Mouse (Mus musculus): ENCODE data around the gene Ugcg. TPM values are rescaled to one million over a fixed set of nuclear protein-coding genes. Genes with fewer than 3 reads are reported as not detected.

Gene Ugcg
- polyA plus RNA-seq, 1 experiment from 2014 or later = 18.9 TPM

- Histone ChIP-seq H3K9ac (ENCODE audit: low read length) (no peak overlapping the region), H3K27ac (replicated peaks) (peak overlapping the region; percentile 89; the same call in 1 of the 2 replicates), H3K4me3 (ENCODE audit: low read depth, low read length) (no peak overlapping the region), H3K27me3 (ENCODE audit: control insufficient read depth, insufficient read depth, low read length) (no peaks in the 10 kb centered on the region), H3K9me3 (ENCODE audit: control insufficient read depth, low read length) (no peaks in the 10 kb centered on the region), H3K36me3 (ENCODE audit: control insufficient read depth, insufficient read depth, low read length) (no peaks in the 10 kb centered on the region), H3K4me2 (replicated peaks; ENCODE audit: low read depth) (no peak overlapping the region), H3K4me1 (replicated peaks; ENCODE audit: control insufficient read depth, insufficient read depth) (peaks cover 2% of the 10 kb centered on the region; the same call in 1 of the 2 replicates)
- no peak for ATAC-seq (ENCODE audit: low FRiP score, low TSS enrichment)
- TF ChIP-seq EP300 (optimal IDR thresholded peaks at IDR 0.05) = no peak
- peak; percentile 49 for TF ChIP-seq CTCF (IDR thresholded peaks at IDR 0.05; ENCODE audit: low read depth)
- WGBS = 88% methylated on average over 4 of the region's 4 CpGs
- DNase-seq (ENCODE audit: low spot score) = no peak
These were observed 52.0 kb downstream of the Ugcg start for GRCm38 (mm10) chr4:59241096-59241495.

- Histone ChIP-seq H3K9me3 (ENCODE audit: control insufficient read depth, low read length) (no peaks in the 10 kb centered on the region), H3K9ac (ENCODE audit: low read length) (no peak overlapping the region), H3K4me1 (replicated peaks; ENCODE audit: control insufficient read depth, insufficient read depth) (peaks cover 2% of the 10 kb centered on the region; the same call in 1 of the 2 replicates), H3K4me3 (ENCODE audit: low read depth, low read length) (no peak overlapping the region), H3K4me2 (replicated peaks; ENCODE audit: low read depth) (no peak overlapping the region), H3K27me3 (ENCODE audit: control insufficient read depth, insufficient read depth, low read length) (no peaks in the 10 kb centered on the region), H3K27ac (replicated peaks) (0 out of 2 replicates have a peak overlapping the region, but pooled peaks have one; percentile 45), H3K36me3 (ENCODE audit: control insufficient read depth, insufficient read depth, low read length) (no peaks in the 10 kb centered on the region)
- DNase-seq (ENCODE audit: low spot score) = peak; percentile 60
- no peak for TF ChIP-seq CTCF (IDR thresholded peaks at IDR 0.05; ENCODE audit: low read depth)
- ATAC-seq (ENCODE audit: low FRiP score, low TSS enrichment) = peak; percentile 35; the same call in 1 of the 2 replicates
- 68% methylated on average over 3 of the region's 3 CpGs for WGBS
These were observed 53.2 kb downstream of the Ugcg start for GRCm38 (mm10) chr4:59242221-59242620.

- Histone ChIP-seq H3K27me3 (ENCODE audit: control insufficient read depth, insufficient read depth, low read length) (no peaks in the 10 kb centered on the region), H3K9ac (ENCODE audit: low read length) (no peak overlapping the region), H3K4me3 (ENCODE audit: low read depth, low read length) (no peak overlapping the region), H3K9me3 (ENCODE audit: control insufficient read depth, low read length) (no peaks in the 10 kb centered on the region), H3K4me2 (replicated peaks; ENCODE audit: low read depth) (no peak overlapping the region), H3K27ac (replicated peaks) (peak overlapping the region; percentile 65), H3K4me1 (replicated peaks; ENCODE audit: control insufficient read depth, insufficient read depth) (peaks cover 2% of the 10 kb centered on the region; the same call in 1 of the 2 replicates), H3K36me3 (ENCODE audit: control insufficient read depth, insufficient read depth, low read length) (no peaks in the 10 kb centered on the region)
- ATAC-seq (ENCODE audit: low FRiP score, low TSS enrichment) (no peak), DNase-seq (ENCODE audit: low spot score) (no peak)
- WGBS = 76% methylated on average over 7 of the region's 7 CpGs
- TF ChIP-seq EP300 (optimal IDR thresholded peaks at IDR 0.05) = no peak
- no peak for TF ChIP-seq CTCF (IDR thresholded peaks at IDR 0.05; ENCODE audit: low read depth)
These were observed 54.9 kb downstream of the Ugcg start for GRCm38 (mm10) chr4:59243802-59244493.

GRCm38 (mm10) chr4:59244791-59245555, 55.9 kb downstream of the Ugcg start:
- no peaks in the 10 kb centered on the region for H3K36me3 ChIP-seq (ENCODE audit: control insufficient read depth, insufficient read depth, low read length)
- TF ChIP-seq CTCF (IDR thresholded peaks at IDR 0.05; ENCODE audit: low read depth) = no peak
- no peak for TF ChIP-seq EP300 (optimal IDR thresholded peaks at IDR 0.05)
- DNase-seq (ENCODE audit: low spot score) = peak; percentile 63
- 0 out of 2 replicates have a peak, but pooled peaks cover 2% of the 10 kb centered on the region for H3K4me1 ChIP-seq (replicated peaks; ENCODE audit: control insufficient read depth, insufficient read depth)
- peak; percentile 81 for ATAC-seq (ENCODE audit: low FRiP score, low TSS enrichment)
- H3K27me3 ChIP-seq (ENCODE audit: control insufficient read depth, insufficient read depth, low read length) = no peaks in the 10 kb centered on the region
- no peak overlapping the region for H3K4me2 ChIP-seq (replicated peaks; ENCODE audit: low read depth)
- 50% methylated on average over 7 of the region's 7 CpGs for WGBS
- no peaks in the 10 kb centered on the region for H3K9me3 ChIP-seq (ENCODE audit: control insufficient read depth, low read length)
- H3K9ac ChIP-seq (ENCODE audit: low read length) = no peak overlapping the region
- H3K27ac ChIP-seq (replicated peaks) = peak overlapping the region; percentile 30; the same call in 1 of the 2 replicates
- H3K4me3 ChIP-seq (ENCODE audit: low read depth, low read length) = no peak overlapping the region

GRCm38 (mm10) chr4:59245776-59246175, 56.7 kb downstream of the Ugcg start:
- DNase-seq (ENCODE audit: low spot score) (no peak), ATAC-seq (ENCODE audit: low FRiP score, low TSS enrichment) (no peak)
- 73% methylated on average over 4 of the region's 4 CpGs for WGBS
- Histone ChIP-seq H3K36me3 (ENCODE audit: control insufficient read depth, insufficient read depth, low read length) (no peaks in the 10 kb centered on the region), H3K9me3 (ENCODE audit: control insufficient read depth, low read length) (no peaks in the 10 kb centered on the region), H3K27me3 (ENCODE audit: control insufficient read depth, insufficient read depth, low read length) (no peaks in the 10 kb centered on the region), H3K4me3 (ENCODE audit: low read depth, low read length) (no peak overlapping the region), H3K27ac (replicated peaks) (no peak overlapping the region), H3K4me2 (replicated peaks; ENCODE audit: low read depth) (no peak overlapping the region), H3K9ac (ENCODE audit: low read length) (no peak overlapping the region), H3K4me1 (replicated peaks; ENCODE audit: control insufficient read depth, insufficient read depth) (0 out of 2 replicates have a peak, but pooled peaks cover 2% of the 10 kb centered on the region)
- TF ChIP-seq CTCF (IDR thresholded peaks at IDR 0.05; ENCODE audit: low read depth) = no peak
- TF ChIP-seq EP300 (optimal IDR thresholded peaks at IDR 0.05) = no peak

All from stomach, postnatal 0 days (tissue).